Mouse (Mus musculus): ENCODE data around the gene Tmcc2.
"Not testable (repeated sequence)": the region's sequence is repeated elsewhere in the genome, so short reads cannot be mapped to it uniquely, and the experiment has no call there.

The Tmcc2 gene

DNA sequence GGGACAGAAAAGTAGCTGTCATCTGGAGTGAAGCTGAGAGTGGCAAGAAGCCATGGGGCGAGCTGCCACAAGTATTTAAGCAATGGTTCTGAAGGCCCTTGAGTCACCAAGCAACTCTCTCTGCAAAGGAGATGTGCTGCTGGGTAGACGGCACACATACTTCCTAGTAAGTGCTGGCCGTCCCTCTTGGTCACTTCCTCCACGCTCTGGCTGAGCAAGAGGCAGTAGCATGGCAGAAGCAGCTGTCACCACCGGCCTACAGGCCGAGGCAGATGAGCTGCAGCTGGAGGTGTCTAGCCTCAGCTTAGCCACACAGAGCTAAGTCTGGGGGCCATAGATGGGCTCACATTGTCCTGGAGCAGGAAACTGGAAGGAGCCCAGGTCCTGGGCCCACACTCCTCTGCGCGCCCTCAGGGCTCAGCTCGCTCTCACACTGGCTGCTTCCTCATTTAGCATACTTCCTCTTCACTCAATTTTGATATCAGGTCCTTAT is 20.4 kb downstream of the Tmcc2 start:
- in situ Hi-C loops (cut with MboI; ENCODE audit: low sequenced_read_pairs): no loop called here

DNA sequence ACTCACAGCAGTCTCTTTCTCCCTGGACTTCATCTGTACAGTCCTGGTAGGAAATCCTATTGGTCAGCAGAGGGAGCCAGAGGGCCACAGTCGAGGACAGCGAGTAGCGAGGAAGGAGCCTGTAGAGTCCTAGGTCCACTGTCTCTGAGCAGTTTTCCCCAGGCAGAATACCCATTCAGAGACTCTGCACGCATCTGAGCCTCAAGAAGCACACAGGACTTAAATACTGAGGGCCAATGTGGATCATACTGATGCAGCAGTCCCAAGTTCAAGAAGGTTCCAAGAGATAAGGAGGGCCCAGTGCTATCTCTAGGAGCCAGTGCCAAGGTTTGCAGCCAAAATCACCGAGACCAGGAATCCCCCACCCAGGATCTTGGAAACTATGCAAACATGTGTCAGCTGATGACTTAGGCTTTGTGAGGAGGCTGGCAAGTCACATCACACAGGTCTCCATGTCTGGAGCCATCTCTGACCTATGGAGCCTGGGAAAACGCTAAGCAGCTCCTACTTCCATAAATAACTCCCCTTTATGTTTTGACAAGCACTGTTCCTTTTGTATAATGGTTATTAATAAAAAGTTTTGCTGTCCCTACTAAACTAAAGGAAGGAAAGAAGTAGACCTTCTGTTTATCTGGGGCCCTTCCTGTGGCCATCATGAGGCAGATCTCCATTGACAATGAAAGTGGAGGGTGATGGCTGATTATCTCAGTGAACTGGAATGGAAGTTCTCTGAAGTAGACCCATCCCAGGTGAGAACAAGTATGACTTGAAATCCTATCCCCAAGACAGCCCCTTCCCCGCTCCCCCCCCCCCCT is 23.2 kb downstream of the Tmcc2 start:
- in situ Hi-C loops (cut with MboI; ENCODE audit: low sequenced_read_pairs): no loop called here

- in situ Hi-C loops (cut with MboI; ENCODE audit: low sequenced_read_pairs): no loop called here
These were observed 24.1 kb downstream of the Tmcc2 start for GRCm38 (mm10) chr1:132366937-132367336.

DNA sequence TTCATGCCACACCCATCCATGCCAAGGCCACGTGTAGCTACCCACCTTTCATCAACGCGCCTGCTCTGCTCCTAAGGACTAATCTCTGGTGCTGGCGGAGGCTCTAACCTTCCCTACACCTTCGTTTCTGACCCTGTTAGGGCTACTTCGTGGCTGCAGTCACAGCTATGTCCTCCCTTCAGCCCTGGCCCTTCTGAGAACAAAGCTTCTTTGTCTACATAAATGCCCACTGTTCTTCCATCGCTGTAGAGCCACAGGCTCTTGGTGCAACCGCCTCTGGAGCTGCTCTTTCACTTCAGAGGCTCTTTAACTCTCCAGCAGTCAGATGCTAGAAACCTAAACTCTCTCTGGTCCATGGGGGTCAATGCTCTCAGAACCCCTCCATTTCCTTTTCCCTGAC is 24.8 kb downstream of the Tmcc2 start:
- in situ Hi-C loops (cut with MboI; ENCODE audit: low sequenced_read_pairs): no loop called here

DNA sequence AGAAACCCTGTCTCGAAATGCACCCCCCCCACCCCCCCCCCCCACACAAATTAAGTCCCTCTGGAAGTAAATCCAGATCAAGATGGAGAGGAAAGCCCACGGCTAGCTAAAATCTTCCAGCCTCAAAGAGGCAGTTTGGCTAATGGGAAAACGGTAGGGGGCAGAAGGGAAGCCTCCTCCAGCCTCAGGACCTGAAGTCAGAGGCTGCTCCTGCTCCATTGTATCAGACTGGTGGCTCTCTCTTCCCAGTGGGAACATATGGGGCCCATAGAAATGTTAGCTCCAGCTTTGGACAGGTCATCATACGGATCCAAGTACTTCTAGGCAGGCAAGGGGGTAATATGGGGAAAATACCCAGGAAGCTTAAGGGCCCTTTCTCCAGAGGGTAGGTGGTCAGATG is 25.4 kb downstream of the Tmcc2 start:
- in situ Hi-C loops (cut with MboI; ENCODE audit: low sequenced_read_pairs): no loop called here

DNA sequence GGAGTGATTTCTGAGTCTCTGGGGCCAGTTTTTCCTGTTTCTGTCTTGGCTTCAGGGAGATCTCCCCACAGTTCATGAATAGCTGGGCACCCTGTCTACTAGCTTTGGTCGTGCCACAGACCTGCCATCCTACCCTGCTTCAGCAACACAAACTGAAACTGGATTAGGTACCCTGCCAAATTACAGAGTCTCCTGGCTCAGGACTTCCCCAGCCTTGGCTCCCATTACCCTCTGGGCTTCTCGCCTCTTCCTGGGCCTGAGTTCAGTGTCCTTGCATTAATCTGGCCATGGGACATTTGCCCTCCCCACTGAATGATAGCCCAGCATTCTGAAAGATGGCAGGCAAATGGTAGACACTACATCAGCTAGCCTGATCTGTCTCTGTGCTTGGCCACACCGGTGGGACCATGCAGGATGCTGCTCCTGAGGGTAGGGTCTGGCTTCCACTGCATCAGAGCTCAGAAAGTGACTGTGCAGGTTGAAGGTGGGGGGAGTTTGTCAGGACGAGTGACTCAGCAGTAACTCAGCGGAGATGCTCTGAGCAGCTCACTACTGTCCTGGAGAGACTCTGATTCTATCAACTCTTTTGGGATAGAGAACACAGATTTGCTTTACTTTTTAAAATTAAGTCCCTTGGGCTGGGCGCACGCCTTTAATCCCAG is 26.1 kb downstream of the Tmcc2 start:
- in situ Hi-C loops (cut with MboI; ENCODE audit: low sequenced_read_pairs): no loop called here

DNA sequence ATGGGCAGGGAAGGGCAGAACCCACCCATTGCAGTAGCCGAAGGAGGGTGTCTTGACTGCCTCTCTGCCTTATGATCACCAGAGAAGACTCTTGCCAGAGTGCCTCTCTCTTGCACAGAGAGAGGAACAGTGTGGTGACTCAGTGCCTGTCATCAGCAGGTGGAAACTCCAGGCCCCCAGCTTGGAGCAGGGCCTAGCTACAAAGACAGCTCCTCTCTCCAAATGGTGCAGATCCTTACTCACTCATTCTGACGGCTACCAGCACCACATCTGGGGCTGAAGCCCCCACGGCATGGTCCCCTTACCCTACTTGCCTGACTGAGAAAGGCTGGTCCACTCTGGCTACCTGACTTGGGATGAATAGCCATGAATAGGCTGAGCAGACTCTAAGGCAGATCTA is 26.7 kb downstream of the Tmcc2 start:
- in situ Hi-C loops (cut with MboI; ENCODE audit: low sequenced_read_pairs): no loop called here

DNA sequence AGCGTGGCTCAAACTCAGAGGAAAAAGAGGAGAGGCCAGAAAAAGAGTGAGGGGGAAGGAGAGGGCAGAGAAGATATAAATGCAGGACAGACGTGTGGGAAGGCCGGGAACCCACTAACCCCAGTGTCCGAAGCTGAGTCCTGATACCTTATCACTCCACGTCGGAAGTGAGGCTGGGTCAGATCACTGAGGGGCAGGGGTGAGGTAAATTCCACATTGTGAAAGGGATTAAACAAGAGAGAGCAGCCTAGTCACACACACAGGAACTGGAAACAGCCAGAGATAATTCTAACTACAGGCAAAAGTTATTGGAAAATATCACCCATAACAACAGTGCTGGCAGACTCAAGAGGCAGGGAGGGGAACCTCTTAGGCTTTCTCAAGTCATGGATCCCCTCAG is 29.1 kb downstream of the Tmcc2 start:
- in situ Hi-C loops (cut with MboI; ENCODE audit: low sequenced_read_pairs): no loop called here

DNA sequence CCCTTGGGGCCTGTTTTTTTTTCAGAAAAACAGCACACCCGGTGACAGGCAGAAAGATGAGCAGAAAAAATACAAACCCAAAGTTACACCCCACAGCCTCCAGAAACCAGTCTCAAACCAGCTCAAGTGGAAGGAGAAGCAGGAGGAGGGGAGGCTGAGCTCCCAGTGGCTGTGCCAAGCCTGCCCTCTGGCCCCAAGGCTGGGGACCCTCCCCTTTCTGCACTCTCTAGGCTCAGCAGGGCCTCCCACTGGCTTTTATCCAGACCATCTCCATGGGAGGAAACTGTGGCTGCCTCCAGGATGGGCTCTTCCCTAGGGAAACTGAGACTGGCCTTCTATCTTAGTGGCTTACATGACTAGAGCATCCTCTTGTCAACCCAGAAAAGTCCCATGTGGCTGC is 34.2 kb downstream of the Tmcc2 start:
- in situ Hi-C loops (cut with MboI; ENCODE audit: low sequenced_read_pairs): no loop called here

DNA sequence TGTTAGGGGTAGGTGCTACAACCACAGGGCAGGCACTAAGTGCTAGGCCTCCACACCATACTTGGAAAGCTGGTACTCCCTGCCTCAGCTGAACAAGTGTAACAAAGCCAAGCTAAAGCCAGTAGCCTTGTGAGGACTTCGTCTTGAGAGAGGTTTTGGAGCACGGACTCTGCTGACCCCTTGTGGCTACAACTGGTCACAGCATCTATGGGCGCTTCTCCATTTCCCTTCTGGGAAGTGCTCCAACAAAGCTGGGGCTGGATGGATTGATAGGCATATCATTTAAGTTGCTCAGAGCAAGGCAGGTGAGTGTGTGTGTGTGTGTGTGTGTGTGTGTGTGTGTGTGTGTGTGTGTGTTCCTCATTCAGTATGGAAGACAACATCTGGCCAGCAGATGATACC is 35.2 kb downstream of the Tmcc2 start:
- in situ Hi-C loops (cut with MboI; ENCODE audit: low sequenced_read_pairs): no loop called here

- in situ Hi-C loops (cut with MboI; ENCODE audit: low sequenced_read_pairs): no loop called here
These were observed 35.9 kb downstream of the Tmcc2 start for GRCm38 (mm10) chr1:132355162-132355601.

- in situ Hi-C loops (cut with MboI; ENCODE audit: low sequenced_read_pairs): loop anchor here (5.0 kb wide), 1 partner anchor 37 kb away; the partner anchor contains the start of gene Nuak2
These were observed 36.8 kb downstream of the Tmcc2 start for GRCm38 (mm10) chr1:132354234-132354633.

DNA sequence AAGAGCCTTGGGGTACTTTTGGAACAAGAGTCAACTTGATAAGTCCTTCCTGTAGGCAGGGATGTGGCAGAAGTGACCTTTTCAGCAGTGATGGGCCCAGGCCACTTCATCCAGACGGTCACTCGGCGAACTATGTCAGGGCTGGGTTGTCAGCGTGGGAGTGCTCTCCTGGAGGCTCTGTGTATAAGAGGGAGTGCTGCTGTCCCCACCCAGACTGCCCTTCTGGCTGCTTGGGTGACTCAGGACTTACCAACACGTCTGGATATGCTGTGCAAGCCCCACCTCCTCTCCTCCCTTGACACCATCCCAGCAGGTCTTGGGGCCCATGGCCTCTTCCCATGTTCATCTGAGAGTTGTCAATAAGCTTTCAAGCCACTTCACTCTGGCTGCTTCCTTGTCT is 37.7 kb downstream of the Tmcc2 start:
- in situ Hi-C loops (cut with MboI; ENCODE audit: low sequenced_read_pairs): loop anchor here (5.0 kb wide), 1 partner anchor 36 kb away; the partner anchor contains the start of gene Nuak2

DNA sequence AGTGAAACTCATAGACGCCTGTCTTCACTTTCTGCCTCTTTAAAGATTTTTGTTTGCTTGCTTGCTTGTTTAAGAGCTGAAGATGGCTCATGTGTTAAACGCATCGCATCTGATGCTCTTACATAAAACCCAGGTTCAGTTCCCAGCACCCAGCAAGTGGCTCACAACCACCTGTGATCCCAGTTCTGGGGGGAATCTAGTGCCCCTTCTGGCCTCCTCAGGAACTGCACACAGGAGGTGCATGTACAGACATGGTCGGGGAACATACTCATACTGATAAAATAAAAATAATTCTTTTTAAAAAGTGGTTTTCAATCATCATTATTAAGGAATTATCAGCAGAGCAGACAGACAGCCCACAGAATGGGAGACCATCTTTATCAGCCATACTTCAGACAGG is 40.0 kb downstream of the Tmcc2 start:
- in situ Hi-C loops (cut with MboI; ENCODE audit: low sequenced_read_pairs): loop anchor here (5.0 kb wide), 1 partner anchor 34 kb away; the partner anchor contains the start of gene Nuak2

DNA sequence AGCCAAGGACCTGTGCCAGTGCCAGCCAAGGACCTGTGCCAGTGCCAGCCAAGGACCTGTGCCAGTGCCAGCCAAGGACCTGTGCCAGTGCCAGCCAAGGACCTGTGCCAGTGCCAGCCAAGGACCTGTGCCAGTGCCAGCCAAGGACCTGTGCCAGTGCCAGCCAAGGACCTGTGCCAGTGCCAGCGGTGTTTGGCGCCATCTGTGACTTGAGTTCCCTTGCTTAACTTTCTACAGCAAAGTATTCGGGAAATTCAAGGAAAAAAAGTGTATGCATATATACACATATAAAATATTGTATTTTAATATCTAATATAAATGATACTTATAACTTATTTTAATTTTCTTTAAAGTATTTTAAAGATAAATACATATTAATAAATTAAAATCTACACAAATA is 41.5 kb downstream of the Tmcc2 start:
- in situ Hi-C loops (cut with MboI; ENCODE audit: low sequenced_read_pairs): not testable (repeated sequence)

GRCm38 (mm10) chr1:132349049-132349448 is 42.0 kb downstream of the Tmcc2 start:
- in situ Hi-C loops (cut with MboI; ENCODE audit: low sequenced_read_pairs): not testable (repeated sequence)

DNA sequence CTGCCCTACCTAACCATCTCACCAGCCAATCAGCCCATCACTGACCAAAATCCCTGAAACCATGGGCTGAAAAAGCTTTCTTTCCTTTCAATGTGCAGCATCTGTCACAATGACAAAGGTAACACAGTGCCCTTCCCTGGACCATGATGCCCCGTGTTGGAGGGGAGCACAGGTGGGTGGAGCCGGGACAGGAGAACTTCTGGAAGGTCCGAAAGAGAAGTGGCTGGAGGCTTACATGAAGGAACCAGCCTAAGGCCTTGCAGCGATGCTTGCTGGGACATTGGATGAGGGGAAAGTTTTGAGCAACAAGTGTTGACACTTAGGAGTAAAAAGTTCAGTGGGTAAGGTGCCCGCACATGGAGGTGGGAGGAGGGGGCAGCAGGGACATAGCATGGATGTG is 42.7 kb downstream of the Tmcc2 start:
- in situ Hi-C loops (cut with MboI; ENCODE audit: low sequenced_read_pairs): no loop called here

DNA sequence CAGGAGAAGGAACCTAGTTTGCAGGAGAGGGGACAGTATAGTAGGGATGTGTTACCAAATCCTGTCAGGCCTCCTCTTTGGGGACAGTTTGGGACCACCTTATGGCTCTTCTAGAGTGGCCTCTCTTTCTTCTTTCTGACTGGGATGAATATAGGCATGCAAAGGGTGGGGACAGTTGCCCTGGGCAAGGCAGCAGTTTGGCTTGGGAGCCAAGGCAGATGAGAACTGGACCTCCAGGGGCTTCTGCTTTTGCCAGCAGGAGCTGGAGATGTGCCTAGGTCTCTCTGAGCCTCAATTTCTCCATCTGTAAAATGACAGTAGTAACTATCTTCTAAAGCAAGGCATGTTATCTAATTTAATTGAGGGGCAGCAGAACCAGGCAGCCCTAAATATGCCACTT is 44.1 kb downstream of the Tmcc2 start:
- in situ Hi-C loops (cut with MboI; ENCODE audit: low sequenced_read_pairs): no loop called here

DNA sequence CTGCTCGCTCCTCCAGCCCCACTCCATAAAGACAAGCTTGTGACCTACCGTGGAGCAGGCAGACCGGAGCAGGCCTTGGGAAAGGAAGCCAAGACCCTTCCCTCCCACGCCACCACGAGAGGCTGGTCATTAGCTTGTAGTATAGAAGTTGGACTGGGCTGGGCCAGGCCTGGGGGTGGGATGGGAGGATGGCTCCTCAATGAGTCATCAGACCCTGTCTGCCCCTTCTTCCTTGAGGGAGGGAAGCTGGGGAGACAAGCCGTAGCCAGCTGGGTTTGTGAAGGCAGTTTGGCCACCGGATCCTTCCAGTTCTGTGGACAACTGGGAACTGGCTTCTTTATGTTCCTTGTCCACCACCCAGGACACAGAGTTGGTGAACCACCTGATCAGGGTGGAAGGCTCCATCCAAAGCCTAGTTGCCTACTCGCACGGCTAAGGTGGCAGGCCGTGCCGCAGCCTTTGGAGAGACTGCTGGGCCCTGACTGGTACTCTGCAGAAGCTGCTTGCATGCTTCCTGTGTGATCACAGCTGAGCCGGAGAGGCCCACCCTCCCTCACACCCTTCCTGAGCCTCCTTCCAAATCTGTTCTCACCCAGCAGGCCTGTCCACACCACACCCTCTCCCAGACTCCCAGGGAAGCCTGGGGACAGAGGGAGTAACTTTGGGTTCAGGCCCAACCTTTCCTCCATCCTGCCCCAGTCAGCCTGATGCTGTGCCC is 44.8 kb downstream of the Tmcc2 start:
- in situ Hi-C loops (cut with MboI; ENCODE audit: low sequenced_read_pairs): no loop called here

DNA sequence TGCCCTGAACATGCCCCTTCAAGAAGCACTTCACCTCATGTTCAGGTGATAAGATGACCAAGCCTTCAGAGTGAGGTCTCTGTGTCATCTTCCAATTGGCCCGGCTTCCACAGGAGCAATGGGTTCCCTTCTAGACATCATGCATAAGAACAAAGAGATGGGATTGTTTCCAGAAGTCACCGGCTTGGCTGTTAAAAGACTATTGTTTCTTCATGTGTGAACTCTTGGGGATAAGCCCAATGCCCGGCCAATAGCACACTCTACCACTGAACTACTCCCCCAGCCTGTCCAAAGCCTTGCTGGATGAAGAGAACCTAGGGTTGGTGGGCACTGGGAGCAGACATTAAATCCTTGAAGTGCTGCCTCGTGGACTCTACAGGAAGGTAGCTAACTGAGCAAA is 45.6 kb downstream of the Tmcc2 start:
- in situ Hi-C loops (cut with MboI; ENCODE audit: low sequenced_read_pairs): no loop called here

DNA sequence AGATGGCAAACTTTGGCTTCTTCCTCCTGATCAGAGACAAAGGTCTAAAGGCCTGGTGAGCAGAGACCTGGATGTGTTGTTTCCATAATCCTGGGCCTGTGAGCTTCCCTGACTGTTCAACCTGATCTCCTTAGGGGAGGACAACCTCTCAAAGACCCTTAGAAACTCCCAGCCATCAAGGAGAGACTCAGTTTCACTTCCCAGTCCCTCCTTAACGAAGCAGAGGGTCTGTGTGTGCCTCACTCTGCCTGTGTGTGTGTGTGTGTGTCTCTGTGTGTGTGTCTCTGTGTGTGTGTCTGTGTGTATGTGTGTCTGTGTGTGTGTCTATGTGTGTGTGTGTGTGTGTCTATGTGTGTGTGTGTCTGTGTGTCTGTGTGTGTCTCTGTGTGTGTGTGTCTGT is 47.4 kb downstream of the Tmcc2 start:
- in situ Hi-C loops (cut with MboI; ENCODE audit: low sequenced_read_pairs): no loop called here

All from CH12F3 (cell line).